Mouse (Mus musculus): ENCODE results near the gene Pcsk6.
"Not testable (repeated sequence)": the region's sequence is repeated elsewhere in the genome, so short reads cannot be mapped to it uniquely, and the experiment has no call there.

Pcsk6 gene

GRCm38 (mm10) chr7:65861591-65862472, at the start of gene Pcsk6:
Gene Pcsk6, plus strand, starts transcription at chr7:65861734.
- peak; percentile 34 to 71 for DNase-seq (ENCODE audit: inconsistent age in 2 of 2, low spot score in 1 of 2)

- DNase-seq (ENCODE audit: inconsistent age in 2 of 2, low spot score in 1 of 2) = no peak
Measured at GRCm38 (mm10) chr7:65813611-65814212, 47.8 kb upstream of the Pcsk6 start.

- no peak for DNase-seq (ENCODE audit: inconsistent age in 2 of 2, low spot score in 1 of 2)
Measured at GRCm38 (mm10) chr7:65817564-65817963, 44.0 kb upstream of the Pcsk6 start.

DNA sequence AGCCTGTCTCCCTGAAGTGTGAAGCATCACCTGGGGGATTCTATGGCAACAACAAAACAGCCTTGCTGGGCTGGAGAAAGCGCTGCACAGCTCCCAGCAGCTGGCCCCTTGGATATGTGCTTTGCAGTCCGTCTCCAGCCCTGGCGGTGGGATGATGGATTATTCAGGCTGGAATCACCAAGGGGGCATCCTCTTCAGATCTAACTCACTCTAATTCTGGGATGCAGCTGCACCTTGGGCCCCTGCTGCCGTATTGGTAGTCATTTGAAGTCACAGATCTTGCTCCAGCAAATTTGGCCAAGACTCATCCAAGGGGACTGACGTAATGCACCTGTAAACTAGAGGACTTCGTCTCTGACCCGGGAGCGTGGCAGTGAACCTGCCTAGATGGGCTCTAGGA, 41.1 kb upstream of the Pcsk6 start:
- DNase-seq (ENCODE audit: inconsistent age in 2 of 2, low spot score in 1 of 2) = no peak

- not testable (repeated sequence) for DNase-seq (ENCODE audit: inconsistent age in 2 of 2, low spot score in 1 of 2)
Measured at GRCm38 (mm10) chr7:65821901-65822300, 39.6 kb upstream of the Pcsk6 start.

DNA sequence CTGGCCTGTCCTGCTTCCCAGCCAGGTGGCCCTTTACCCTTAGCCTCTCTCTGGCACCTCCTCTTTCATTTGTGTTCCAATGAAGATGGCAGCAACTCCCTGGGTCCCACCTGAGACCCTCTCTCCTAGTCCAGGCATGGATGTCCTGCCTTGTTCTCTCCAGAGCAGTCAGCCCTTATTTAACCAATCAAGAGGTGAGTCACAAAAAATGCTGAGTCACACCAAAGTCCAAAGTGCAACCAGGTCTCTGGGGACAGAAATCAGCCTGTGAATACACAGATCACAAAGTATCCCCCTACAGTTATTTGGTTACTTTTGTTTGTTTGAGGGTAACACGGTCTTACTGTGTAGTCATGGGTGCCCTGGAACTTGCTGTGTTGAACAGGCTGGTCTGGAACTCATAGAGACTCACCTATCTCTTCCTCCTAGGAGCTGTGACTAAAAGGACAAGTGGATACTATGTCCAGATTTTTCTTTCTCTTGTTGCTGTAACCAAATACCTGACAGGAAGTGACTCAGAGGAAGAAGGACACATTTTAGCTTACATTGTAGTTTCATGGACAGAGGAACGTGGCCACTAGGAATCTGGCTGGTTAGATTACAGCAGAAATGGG, 38.9 kb upstream of the Pcsk6 start:
- peak; percentile 15 to 44 for DNase-seq (ENCODE audit: inconsistent age in 2 of 2, low spot score in 1 of 2)

DNA sequence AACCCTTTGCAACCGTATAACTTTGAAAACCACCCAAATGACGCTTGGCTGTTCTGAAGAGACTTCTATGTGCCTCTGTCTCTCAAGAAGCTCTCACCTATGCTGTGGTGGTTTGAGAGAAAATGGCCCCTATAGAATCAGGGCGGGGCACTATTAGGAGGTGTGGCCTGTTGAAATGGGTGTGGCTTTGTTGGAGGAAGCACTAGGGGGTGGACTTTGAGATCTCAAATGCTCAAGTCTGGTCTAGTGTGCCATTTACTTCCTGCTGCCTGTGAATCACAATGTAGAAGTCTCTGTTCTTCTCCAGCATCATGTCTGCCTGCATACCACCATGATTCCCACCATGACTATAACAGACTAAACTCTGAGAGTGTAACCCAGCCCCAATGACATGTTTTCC, 21.8 kb upstream of the Pcsk6 start:
- DNase-seq (ENCODE audit: inconsistent age in 2 of 2, low spot score in 1 of 2) = no peak

- no peak for DNase-seq (ENCODE audit: inconsistent age in 2 of 2, low spot score in 1 of 2)
Measured at GRCm38 (mm10) chr7:65843210-65843609, 18.3 kb upstream of the Pcsk6 start.

DNA sequence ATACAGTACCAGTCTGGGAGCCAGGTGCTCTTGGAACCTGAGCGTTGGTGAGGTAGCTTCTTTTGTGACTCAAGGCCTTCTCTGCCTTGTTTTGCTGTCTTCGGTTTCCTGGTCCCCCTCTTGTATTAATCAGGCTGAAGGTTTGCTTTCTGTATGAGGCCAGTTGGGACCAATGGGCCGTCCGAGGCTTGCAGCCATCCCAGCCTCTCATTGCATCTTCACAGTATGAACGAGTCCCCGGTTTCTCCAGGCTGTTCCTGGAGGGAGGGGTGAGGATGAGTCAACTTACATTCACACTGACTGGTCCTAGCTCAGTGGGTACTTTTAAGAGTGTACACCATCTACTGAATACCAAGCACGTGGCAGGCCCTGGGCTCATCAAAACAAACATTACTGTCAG, 553 bp upstream of the Pcsk6 start:
- DNase-seq (ENCODE audit: inconsistent age in 2 of 2, low spot score in 1 of 2) = no peak

DNA sequence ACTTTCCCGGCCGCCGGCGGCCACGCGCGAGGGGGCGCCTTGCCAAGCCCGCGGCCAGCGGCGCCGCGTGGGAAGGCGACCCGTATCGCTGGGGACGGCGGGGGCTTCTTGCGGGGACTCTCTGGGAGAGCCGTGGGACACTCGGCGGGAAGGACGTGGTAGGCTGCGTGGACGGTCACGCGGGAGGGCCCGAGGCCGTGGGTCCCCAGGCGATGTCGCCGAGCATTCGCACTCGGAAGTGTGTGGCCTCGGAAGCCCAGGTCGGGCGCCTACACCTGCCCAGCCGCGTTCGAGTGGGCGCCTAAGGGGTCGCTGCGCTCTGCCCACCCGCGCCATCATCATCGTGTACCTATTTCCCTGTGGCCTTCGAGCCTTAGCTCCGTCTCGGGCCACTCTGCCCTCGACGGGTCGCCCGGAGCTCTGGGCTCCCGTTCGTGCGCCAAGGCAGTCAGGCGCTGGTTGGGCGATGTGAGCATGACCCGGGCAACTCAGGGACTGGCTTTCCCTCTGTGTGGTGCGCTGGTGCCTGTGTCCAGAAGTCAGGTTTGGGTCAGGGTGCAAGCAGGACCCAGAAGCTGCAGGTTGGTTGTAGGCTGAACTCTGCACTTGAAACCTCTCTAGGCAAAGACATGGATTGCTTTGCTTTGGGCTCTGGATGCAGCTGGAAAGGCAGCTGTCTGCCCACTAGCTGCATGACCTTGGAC, 1.1 kb downstream of the Pcsk6 start:
- peak in 1 of 2 experiments; percentile 47 for DNase-seq (ENCODE audit: inconsistent age in 2 of 2, low spot score in 1 of 2)

DNA sequence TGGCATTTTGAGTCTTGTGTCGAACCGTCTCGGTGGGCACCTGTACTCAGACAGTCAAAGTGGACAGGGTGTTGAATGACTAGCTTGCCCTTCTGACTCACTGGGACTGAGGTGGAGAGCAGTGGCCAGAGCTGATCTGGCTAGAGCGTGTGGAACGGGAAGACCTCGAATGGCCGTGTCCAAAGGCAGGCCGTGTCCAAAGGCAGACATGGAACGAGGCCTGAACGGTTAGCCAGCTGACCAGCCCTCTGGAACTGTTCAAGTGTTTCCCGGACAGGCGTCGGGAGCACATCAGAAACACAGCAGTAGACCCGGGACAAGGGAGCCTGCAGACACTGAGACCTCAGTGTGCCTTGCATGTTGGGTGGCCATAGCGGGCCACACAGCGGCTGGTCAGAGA, 7.6 kb downstream of the Pcsk6 start:
- DNase-seq (ENCODE audit: inconsistent age in 2 of 2, low spot score in 1 of 2) = no peak

GRCm38 (mm10) chr7:65869794-65870193, 8.3 kb downstream of the Pcsk6 start:
- DNase-seq (ENCODE audit: inconsistent age in 2 of 2, low spot score in 1 of 2) = no peak

GRCm38 (mm10) chr7:65870227-65870626, 8.7 kb downstream of the Pcsk6 start:
- no peak for DNase-seq (ENCODE audit: inconsistent age in 2 of 2, low spot score in 1 of 2)

DNA sequence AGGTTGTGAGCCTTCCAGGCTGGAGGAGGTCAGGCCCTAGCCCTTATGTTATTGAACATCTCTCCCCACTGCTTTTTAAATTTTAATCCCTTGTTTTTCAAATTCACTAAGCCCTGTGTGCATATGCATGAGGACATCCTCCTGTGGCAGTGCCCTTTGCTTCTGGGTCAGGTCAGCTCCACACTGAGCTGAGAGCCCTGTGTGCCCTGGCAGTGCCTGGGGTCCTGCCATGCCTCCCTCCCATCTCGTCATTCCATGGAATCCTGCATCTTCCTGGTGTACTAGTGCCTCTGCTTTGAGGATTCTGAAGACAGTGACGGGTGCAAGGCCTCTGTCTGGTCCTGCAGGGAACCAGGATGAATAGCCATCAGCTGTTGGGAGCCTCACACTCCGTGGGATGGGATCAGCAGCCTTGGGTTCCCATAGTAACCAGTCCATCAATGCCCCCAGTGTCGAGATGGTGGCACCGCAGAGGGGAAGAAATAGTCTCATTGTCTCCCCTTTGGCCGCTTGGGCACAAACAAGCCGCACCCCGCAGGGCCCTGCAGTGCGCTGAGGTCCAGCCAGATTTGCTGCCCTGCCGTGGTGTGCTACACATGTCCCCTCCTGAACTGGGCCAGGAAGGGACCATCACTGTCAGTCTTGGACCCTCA, 9.5 kb downstream of the Pcsk6 start:
- DNase-seq (ENCODE audit: inconsistent age in 2 of 2, low spot score in 1 of 2) = no peak

DNA sequence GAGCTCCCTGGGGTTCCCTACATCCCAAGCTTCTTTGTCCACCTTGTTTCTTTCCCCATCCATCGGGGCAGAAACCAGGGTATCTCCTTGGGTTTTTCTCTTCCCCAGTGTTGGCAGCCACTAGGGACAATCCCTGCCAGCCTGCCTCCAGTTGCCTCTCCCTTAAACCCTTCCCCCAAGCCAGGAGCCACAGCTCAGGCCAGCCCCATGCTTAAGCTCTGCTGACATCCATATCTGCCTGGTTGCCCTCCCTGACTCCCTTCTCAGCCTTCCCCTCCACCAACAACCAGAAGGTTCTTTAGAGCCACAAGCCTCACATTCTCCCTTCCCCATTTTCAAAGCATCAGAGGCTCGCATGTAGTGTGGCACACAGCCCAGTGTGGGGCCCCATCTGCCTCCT, 10.3 kb downstream of the Pcsk6 start:
- DNase-seq (ENCODE audit: inconsistent age in 2 of 2, low spot score in 1 of 2) = no peak

- DNase-seq (ENCODE audit: inconsistent age in 2 of 2, low spot score in 1 of 2) = peak in 1 of 2 experiments; percentile 67
Measured at GRCm38 (mm10) chr7:65873176-65873845, 11.8 kb downstream of the Pcsk6 start.

DNA sequence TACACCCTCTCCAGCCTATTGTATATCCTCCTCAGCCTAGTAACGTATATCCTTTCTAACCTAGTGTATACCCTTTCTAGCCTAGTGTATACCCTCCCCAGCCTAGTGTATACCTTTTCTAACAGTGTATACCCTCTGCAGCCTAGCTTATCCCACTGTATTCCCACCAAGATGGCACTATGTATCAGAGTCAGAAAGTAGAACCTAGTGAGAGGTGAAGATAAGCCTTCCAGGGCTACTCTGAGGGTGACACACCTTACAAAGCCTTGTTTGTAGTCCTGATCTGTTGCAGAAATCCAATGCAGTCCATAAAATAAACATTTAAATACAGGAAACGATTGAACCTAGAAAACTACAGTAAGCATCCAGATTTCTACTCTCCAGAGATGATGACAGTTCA, 12.4 kb downstream of the Pcsk6 start:
- no peak for DNase-seq (ENCODE audit: inconsistent age in 2 of 2, low spot score in 1 of 2)

- no peak for DNase-seq (ENCODE audit: inconsistent age in 2 of 2, low spot score in 1 of 2)
Measured at GRCm38 (mm10) chr7:65876596-65876995, 15.1 kb downstream of the Pcsk6 start.

DNA sequence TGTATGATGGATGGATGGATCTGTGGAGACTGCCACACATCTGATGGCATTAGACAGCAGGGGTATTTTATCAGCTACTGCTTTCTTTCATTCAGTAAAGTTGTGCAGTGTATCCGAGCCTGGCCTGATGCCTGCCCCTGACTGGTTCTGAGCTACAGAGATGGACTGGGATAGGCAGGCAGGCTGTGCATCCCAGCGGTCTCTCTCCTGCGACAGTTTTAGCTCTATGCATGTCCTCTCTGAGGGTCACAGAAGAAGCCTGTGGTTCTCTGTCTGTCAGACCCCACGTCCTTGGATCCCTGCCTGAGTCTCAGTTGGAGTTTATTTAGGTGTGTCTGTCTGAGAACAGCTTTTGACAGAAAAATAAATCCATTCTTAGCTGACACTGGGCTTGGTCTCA, 16.7 kb downstream of the Pcsk6 start:
- DNase-seq (ENCODE audit: inconsistent age in 2 of 2, low spot score in 1 of 2) = no peak

- DNase-seq (ENCODE audit: inconsistent age in 2 of 2, low spot score in 1 of 2) = peak; percentile 30 to 61
Measured at GRCm38 (mm10) chr7:65879330-65879729, 17.8 kb downstream of the Pcsk6 start.

Measured in adrenal gland, adult (tissue).